Mouse (Mus musculus) hindbrain, embryonic 13.5 days (tissue): ENCODE measurements at regions not wholly inside any gene's neighbourhood (a gene's known extent, or its start where the extent isn't known, plus 50 kb on each side); places are given as distances from the start of the nearest gene placed in this dataset.
"Not testable (repeated sequence)": the region's sequence is repeated elsewhere in the genome, so short reads cannot be mapped to it uniquely, and the experiment has no call there.

Experiments
- ATAC-seq: fragments of 200-750 bp; cut with Nextera tagmentation; 2 replicates; pipeline ENCODE4 v1.8.0; 2017; ENCODE audit warnings: moderate TSS enrichment; ENCODE audit not compliant: low FRiP score
- H3K27ac ChIP-seq: fragments of 300-500 bp; sonication (generic); 2 replicates; pipeline ENCODE4 v1.5.1; 2015; ENCODE audit warnings: inconsistent platforms, mild to moderate bottlenecking, moderate library complexity
- H3K27me3 ChIP-seq: fragments of 300-500 bp; sonication (generic); 2 replicates; pipeline ENCODE4 v1.6.1; 2015; ENCODE audit warnings: mild to moderate bottlenecking, inconsistent platforms
- H3K36me3 ChIP-seq: fragments of 300-500 bp; sonication (generic); 2 replicates; pipeline ENCODE4 v1.6.1; 2015; ENCODE audit warnings: mild to moderate bottlenecking, inconsistent platforms
- H3K4me1 ChIP-seq: fragments of 300-500 bp; sonication (generic); replicated peaks from 2 replicates; pipeline ENCODE4 v1.6.1; 2015; ENCODE audit warnings: inconsistent platforms
- H3K4me2 ChIP-seq: fragments of 300-500 bp; sonication (generic); 2 replicates; pipeline ENCODE4 v1.6.1; 2015; ENCODE audit warnings: inconsistent platforms, mild to moderate bottlenecking, moderate library complexity
- H3K4me3 ChIP-seq: fragments of 300-500 bp; sonication (generic); 2 replicates; pipeline ENCODE4 v1.5.1; 2015; ENCODE audit warnings: mild to moderate bottlenecking, inconsistent platforms
- H3K9ac ChIP-seq: fragments of 300-500 bp; sonication (generic); 2 replicates; pipeline ENCODE4 v1.6.1; 2015; ENCODE audit warnings: mild to moderate bottlenecking, inconsistent platforms
- H3K9me3 ChIP-seq: fragments of 300-500 bp; sonication (generic); 2 replicates; pipeline ENCODE4 v1.6.1; 2016; ENCODE audit warnings: inconsistent platforms
- WGBS: fragments of 180-500 bp; shearing (Covaris S2); methylation state at CpG from one replicate; pipeline ENCODE4 v1.1.7; 2015; 5-methylcytosine and 5-hydroxymethylcytosine counted together

DNA sequence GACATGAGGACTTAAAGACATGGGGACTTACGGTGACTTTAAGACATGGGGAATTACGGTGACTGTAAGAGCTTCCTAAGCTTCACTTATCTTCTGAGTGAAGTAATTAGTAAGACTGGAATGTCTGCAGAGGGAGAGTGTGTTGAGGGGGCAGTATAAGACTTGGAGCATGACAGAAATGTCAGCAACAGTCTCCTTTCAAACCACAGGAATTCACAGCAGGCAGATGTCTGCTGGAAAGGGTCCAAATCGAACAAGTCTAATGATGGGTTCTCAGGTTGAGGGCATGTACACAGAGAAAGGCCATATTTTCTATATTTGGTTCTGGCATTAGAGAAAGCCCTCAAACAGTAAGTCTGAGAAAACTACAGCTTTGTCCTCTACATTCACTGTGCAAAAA lies 705.2 kb downstream of the Rapgef2 start:
- Histone ChIP-seq H3K9me3 (no peaks in the 10 kb centered on the region), H3K4me3 (no peak overlapping the region), H3K36me3 (no peaks in the 10 kb centered on the region), H3K27ac (no peak overlapping the region), H3K4me2 (no peak overlapping the region), H3K9ac (no peak overlapping the region), H3K27me3 (no peaks in the 10 kb centered on the region), H3K4me1 (0 out of 2 replicates have a peak, but pooled peaks cover 6% of the 10 kb centered on the region)
- WGBS, result 61% methylated on average over 3 of the region's 3 CpGs
- 0 out of 2 replicates have a peak, but pooled peaks have one; percentile 46 for ATAC-seq

DNA sequence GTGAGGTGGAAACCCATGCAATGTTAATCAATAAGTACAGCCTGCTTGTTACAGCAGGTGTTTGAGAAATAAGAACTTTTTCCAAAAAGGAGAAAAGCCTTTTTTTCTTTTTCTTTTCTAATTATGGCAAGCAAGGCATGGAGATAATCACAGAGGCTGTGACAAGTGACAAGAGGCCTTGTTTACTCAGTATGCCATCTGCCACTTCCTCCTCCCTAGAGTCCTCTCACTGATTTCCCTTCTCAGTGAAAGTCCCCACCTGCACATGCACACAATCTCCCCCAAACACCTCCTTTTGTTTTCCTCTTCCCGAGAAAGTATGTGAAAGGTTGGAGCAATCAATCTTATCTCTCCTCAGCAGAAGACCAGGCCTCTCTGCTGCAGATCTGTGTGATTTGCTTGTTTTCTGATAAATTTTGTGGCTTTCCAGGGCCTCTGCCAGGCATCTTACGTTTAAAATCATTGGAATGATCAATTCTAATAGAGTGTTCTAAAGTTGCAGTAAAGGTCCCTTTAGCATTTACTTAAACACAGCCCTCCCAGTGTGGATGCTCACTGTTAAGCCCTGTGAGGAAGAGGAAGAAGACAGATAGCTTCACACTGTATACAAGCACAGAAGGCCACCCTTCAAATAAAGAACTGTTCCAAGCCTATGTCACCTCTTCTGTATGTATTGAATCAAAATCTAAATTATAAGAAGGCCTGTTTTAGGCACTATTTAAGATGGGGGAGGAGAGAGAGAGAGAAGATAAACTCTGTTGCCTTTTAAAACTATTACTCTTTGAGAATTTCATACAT lies 710.5 kb downstream of the Rapgef2 start:
- WGBS, result 23% methylated on average over 2 of the region's 2 CpGs
- Histone ChIP-seq H3K27ac (no peak overlapping the region), H3K9me3 (0 out of 2 replicates have a peak, but pooled peaks cover 4% of the 10 kb centered on the region), H3K4me2 (no peak overlapping the region), H3K4me1 (0 out of 2 replicates have a peak, but pooled peaks cover 3% of the 10 kb centered on the region), H3K9ac (no peak overlapping the region), H3K36me3 (no peaks in the 10 kb centered on the region), H3K27me3 (no peaks in the 10 kb centered on the region), H3K4me3 (no peak overlapping the region)
- ATAC-seq, result no peak

- no peak overlapping the region for H3K4me3 ChIP-seq
- no peak overlapping the region for H3K4me2 ChIP-seq
- WGBS, result 76% methylated on average over 3 of the region's 3 CpGs
- no peak overlapping the region for H3K9ac ChIP-seq
- H3K9me3 ChIP-seq, result 0 out of 2 replicates have a peak, but pooled peaks cover 4% of the 10 kb centered on the region
- H3K4me1 ChIP-seq, result 0 out of 2 replicates have a peak, but pooled peaks cover 3% of the 10 kb centered on the region
- no peaks in the 10 kb centered on the region for H3K36me3 ChIP-seq
- H3K27ac ChIP-seq, result no peak overlapping the region
- no peaks in the 10 kb centered on the region for H3K27me3 ChIP-seq
- ATAC-seq, result no peak
Observed at GRCm38 (mm10) chr3:78574807-78575206, 711.5 kb downstream of the Rapgef2 start.

- Histone ChIP-seq H3K36me3 (no peaks in the 10 kb centered on the region), H3K27me3 (no peaks in the 10 kb centered on the region), H3K4me2 (no peak overlapping the region), H3K27ac (no peak overlapping the region), H3K9me3 (0 out of 2 replicates have a peak, but pooled peaks cover 4% of the 10 kb centered on the region), H3K4me1 (0 out of 2 replicates have a peak, but pooled peaks cover 3% of the 10 kb centered on the region), H3K9ac (no peak overlapping the region), H3K4me3 (no peak overlapping the region)
- ATAC-seq, result no peak
- 87% methylated on average over 6 of the region's 6 CpGs for WGBS
Observed at GRCm38 (mm10) chr3:78573299-78573698, 713.0 kb downstream of the Rapgef2 start.

GRCm38 (mm10) chr3:78564926-78565325 lies 721.4 kb downstream of the Rapgef2 start:
- not testable (repeated sequence) for H3K9ac ChIP-seq, H3K4me3 ChIP-seq, H3K4me1 ChIP-seq, H3K4me2 ChIP-seq, H3K27ac ChIP-seq, H3K27me3 ChIP-seq, H3K9me3 ChIP-seq, H3K36me3 ChIP-seq, ATAC-seq
